Mouse (Mus musculus) c-Kit-positive CD71-positive TER-119-positive erythroid progenitor cells, embryonic 14.5 days (primary cell): ENCODE data around the gene Klhl3.
"Not testable (repeated sequence)": the region's sequence is repeated elsewhere in the genome, so short reads cannot be mapped to it uniquely, and the experiment has no call there.

Experiments
- DNase-seq: peaks from one replicate; pipeline ENCODE4 v3.0.0-alpha.2; 2013; ENCODE audit warnings: low spot score

Klhl3 gene

DNA sequence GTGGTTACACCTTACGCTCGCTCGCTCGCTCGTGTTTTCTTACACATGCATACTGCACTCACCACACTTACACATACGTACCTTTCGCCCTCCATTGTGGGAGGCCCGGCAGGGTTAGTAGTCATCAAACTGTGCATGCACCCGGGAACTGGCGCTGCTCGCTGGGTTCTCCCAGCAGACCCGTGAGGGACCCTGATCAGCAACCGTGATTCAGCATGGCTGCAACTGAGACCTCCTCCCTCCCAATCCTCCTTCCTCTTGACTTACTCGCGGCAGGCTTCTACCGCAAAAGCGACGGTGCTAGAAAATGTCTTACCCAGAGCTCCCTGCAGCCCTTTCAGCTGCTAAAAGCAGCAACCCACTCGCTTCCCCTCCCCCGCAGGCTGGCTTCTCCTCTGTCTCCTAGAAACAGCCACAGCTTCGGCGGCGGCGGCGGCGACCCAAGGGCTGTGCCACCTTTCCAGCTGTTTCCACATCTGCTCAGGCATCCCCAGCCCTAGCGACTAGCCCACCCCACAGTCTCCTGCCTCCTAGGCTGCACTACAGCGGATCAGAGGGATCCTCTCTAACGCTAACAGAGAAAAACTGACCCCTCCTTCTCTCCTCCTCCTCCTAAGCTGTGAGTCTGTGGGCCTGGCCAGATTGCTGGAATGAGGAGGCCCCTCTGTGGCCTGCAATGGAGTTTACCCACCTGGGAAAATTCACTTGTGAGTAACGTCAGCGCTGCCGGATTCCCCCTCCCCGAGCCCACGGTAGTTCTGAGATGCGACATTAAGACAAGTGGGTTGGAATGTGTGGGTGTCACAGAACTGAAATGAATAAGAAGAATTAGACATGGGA is at the start of gene Klhl3:
Gene Klhl3, minus strand, starts transcription at position 532 of the 840 bp plus-strand sequence.
- DNase-seq, result no peak

DNA sequence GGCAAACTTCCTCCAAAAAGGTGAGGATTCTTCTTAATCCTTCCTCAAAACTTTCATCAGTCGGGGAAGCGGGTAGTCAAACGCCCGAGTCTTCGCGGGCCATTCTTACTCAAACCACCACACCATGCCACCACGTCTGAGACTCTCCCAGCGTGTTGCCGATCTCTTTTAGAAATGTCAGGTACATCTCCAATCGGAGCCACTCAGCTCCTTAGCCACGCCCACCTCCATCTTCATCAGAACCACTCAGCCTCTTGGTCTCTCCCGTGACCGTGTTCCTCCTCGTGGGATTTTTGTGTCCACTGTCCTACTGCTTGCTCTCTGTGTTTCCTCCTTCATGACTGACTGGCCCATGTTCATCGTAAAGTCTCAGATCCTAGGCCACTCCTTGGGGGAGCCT is 47.4 kb upstream of the Klhl3 start:
- DNase-seq, result no peak

DNA sequence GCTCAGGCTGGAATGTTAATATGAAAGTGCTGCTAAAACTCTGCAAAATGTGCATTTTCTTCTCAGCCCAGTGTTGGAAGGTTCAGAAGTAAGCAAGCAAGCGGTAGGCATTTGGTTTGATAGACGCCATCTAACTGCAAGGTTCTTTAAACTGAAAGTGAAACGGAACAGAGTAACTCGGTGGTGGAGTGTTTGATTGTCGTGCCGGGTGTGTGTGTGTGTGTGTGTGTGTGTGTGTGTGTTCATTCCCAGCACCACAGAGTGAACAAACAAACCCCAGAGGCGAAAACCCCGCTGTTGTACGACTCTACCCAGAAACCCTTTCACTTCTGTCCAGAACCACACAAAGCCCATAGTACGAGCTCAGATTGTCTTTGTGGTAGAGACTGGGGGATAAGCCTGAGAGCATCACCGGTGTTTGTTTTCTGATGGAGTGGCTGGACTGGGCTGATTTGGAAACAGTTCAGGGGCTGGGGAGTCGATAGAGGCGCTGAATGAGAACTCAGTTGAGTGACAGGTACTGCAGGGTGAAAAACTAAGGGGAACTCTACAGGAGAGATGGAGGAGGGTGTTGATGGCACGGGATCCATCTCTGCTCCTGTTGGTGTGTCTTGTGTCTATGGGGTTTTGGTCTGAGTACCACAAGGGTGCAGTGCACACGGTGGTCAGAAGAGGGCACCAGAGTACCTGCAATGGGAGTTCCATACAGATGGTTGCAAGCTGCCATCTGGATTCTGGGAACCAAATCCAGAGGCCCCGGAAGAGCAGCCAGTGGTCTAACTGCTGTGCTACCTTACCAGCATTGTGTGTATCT is 44.9 kb upstream of the Klhl3 start:
- peak; percentile 96 for DNase-seq

DNA sequence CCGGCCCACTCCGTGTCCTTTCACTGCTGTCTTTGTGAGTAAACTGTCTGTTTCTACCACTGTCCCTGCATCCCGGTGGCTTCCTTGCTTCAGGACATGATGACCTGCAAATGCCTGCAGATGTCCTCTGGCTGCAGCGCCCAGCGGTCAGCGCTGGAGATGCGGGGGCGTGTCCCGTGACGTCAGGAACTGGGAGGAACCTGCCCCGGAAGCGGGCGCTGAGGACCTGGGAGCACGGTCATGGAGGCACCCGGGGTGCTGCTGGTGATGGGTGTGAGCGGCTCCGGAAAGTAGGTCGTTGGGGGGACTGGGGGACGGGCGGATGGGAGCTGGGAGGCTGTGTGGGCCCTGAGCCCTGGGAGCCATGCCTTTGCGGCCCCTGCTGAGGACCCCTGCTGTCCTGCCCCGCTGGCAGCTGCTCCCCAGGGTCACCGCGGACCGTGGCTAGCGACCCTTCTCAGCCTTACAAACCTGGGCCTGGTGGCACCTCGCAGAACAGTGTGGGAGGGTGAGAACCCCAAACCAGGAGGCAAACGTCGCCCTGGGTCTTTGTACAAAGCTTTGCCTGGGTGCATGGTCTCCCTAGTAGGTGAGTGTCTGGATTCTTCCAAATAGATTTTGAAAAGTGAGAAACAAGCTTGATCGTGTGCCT is 44.2 kb upstream of the Klhl3 start, which contains the start of gene Idnk:
Gene Idnk, plus strand, starts transcription at position 203 of the 652 bp plus-strand sequence.
- DNase-seq, result peak; percentile 77

DNA sequence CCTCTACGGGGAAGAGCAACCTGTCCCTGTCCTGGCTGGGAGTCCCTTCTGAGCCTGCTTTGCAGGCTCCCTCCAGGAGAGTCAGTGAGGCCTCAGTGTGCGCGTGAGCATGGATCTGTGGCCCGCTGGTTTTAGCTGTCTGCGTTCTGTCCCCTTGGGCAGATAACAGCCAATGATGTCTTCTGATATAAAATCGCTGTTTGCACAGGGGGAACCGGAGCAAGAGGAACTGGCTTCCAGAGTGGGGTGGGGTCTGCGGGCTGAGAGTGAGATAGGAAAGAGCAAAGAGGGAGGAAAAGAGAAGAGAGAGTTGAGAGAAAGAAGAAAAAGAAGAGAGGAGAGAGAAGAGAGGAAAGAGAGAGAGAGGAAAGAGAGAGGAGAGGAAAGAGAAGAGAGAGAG is 43.6 kb upstream of the Klhl3 start:
- peak; percentile 33 for DNase-seq

DNA sequence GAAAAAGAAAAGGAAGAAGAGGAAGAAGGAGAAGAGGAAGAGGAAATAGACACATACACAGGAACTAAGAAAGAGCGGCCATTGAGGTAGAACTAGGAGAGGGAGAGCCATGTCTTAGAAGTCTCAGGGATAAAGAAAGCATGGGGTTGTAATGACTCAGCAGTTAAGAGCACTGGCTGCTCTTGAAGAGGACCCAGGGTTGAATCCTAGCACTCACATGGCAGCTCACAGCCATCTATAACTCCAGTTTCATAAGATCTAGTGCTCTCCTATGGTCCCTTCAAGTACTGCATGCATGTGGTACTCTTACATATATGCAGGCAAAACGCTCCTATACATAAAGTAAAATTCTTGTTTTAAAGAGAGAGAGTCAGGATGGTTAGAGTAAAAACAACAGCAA is 42.6 kb upstream of the Klhl3 start:
- no peak for DNase-seq

DNA sequence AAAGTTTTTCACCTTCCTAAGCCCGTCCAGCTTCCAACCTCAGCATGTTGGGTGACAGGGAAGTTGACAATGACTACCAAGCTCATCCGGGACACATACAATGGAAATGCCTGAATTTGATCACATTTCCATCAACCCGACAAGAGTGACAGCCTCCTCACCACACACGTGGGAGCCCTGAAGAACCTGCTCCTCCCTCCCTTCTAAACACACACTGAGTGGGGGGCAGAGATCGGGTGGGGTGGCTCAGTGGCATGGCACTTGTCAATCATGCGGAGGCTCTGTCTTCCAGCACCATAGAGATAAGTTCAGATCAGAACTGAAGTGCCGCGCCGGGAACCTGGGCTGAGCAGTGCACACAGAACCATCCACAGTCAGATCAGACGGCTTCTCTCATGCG is 37.0 kb upstream of the Klhl3 start:
- no peak for DNase-seq

DNA sequence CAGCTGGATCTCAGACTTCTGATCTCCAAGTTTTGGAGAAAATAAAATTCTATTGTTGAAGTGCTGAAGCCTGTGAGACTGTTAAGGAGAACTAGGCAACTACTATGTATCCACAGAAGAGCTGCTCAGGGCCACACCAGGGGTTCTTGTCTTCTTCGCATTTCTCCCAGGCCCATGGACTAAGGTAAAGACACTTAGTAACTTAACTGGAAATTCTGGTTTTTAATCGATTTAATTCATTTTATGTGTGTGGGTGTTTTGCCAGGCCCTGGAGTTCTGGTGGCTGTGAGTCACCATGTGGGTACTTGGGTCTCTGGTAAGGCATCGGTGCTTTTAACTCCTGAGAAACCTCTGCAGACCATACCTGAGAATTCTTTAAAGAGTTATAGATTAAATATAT is 36.2 kb upstream of the Klhl3 start:
- DNase-seq, result no peak

DNA sequence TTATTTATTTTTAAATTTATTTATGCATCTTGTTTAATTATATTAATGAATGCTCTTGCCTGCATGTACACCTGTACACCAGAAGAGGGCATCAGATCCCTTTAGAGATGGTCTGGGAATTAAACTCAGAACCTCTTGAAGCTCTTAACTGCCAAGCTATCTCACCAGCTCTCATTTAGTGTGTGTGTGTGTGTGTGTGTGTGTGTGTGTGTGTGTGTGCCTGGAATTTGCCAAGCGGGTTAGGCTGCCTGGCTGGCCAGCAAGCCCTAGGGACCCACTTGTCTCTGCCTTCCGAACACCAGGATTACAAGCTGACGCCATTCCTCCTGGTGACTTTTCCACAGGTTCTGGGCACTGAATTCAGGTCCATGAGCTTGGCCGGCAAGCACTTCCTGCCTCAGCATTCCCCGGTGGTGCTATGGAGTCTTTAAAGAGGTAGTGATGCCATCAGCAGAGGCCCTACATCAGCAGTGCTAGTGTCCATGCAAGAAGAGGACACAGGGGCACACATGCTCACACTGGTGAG is 35.7 kb upstream of the Klhl3 start:
- DNase-seq, result no peak

DNA sequence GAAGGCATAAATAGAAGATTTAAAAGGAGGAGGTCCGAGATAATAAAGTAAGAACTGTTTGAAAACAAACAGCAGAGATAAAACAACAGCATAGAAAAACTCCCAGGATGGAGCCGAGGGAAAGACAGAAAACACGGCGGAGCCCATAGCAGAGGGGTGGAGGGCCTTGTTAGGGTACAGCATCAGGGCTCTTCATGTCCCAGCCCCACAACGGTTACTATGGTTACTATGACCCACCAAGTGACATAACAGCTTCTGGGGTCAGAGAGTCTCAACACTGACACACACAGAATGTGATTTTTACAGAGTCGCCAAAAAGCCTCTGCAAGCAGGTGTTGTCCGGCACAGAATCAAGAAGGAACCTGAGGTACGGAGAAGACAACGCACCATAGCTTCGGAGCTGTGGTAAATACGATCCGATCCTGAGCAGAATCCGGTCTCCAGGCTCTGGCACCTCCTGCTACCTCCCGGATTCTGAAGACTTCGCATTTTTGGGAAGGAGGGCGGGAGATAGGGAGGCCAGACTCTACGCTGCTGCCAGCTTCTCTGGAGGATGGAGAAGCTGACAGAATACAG is 35.0 kb upstream of the Klhl3 start:
- peak; percentile 82 for DNase-seq

DNA sequence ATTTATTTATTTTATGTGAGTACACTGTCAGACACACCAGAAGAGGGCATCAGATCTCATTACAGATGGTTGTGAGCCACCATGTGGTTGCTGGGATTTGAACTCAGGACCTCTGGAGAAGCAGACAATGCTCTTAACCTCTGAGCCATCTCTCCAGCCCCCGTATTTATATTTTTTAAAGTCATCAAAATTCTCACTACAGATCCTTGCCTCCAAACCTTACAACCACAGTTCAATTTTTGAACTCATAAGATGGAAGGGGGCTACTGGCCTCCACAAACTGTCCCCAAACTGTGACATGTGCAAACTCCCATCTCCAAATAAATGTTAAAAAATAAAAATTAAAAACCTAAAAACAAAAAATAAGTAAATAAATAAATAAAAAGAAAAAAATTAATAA is 34.4 kb upstream of the Klhl3 start:
- no peak for DNase-seq

DNA sequence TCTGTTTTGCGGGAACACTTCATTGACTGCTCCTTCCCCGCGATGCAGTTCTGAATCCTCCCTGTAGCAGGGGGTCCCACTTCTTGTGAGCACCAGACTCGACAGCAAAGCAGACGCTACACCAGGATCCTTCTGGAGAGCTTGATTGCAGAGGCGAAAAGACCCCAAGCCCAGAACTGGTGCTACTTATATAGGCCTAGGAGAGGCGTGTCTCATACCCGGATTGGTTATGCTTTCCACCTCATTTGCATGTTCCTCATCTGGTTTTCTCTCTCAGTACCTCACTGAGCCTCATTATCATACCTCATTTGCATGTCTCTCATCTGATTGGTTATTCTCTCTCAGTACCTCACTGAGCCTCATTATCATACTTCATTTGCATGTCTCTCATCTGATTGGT is 33.2 kb upstream of the Klhl3 start:
- DNase-seq, result not testable (repeated sequence)

DNA sequence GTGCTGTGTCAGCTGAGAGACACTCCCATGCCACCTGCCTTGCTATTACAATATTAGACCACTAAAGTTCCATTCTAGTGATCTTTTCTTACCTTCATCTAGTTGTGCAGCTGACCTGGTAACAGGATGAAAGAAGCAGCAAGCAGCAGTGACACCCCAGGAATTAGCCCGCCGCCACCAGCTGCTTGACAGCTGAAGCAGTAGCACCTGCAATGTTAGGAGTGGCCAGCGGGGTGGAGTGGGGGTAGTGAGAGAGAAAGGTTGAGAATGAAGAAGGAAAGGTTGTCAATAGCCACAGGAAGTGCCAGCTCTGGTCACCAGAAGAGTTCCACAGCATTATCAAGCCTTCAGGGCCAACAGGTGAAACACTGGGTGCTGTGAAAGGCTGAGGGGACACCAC is 18.3 kb upstream of the Klhl3 start:
- DNase-seq, result no peak

DNA sequence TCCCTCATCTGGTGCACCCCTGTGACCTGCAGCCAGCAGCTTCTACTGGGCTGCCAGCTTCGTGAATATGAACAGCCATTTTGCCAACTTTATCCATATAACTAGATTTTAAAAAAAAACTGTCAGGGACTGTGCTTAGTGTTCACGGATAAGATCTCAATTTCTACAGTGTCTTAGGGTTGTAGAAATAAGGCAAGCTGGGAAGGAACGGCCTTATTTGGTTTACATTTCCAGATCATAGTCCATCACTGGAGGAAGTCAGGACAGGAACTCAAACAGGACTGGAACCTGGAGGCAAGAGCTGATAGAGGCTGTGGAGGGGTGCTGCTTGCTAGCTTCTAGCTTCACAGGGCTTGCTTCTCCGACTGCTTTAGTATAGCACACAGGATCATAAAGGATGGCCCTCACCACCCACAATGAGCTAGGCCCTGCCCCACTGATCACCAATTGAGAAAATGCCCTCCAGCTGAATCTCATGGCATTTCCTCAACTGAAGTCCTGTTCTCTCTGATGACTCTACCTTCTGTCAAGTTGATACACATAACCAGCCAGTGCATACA is 16.4 kb upstream of the Klhl3 start:
- DNase-seq, result peak; percentile 37

DNA sequence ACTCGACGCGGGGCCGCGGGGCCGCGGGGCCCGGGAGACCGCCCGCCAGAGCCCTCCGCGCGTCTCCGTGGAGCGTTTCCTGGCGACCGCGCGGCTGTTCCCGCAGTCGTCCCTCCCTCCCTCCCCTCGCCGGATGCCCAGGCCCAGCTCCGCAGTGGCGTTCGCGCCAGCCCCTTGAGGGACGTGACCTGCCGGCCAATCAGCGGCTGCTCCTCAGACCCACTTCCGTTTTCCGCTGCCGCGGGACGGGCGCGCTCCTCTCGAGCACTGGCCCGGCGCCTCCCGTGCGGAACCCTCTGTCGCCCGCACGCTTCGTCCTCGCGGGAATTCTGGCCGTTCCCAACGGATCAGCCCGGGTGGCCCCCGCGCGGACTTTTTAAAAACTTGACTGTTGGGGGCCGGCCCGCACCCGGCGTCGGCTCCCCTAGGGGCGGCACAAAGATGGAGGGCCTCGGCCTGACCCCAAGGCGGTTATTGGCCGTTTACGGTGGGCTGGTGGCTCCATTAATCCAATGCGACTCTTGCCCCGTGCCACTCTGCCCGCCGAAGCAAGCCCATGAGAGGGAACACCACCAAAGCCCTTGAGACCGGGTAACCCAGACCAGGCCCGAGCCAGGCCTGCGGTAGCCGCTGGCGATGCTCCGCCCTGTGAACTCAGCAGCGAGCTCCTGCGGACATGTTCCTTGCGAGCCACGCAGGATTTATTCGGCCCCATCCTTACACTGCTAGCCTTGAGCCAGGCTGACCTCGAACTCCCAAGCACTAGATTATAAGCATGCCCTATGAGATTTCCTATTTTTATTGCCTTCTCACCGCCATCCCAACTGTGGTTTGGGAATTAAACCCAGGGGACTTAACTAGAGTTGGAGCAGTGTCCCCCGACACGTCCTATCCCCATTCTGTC is 15.6 kb upstream of the Klhl3 start:
- DNase-seq, result peak; percentile 90

DNA sequence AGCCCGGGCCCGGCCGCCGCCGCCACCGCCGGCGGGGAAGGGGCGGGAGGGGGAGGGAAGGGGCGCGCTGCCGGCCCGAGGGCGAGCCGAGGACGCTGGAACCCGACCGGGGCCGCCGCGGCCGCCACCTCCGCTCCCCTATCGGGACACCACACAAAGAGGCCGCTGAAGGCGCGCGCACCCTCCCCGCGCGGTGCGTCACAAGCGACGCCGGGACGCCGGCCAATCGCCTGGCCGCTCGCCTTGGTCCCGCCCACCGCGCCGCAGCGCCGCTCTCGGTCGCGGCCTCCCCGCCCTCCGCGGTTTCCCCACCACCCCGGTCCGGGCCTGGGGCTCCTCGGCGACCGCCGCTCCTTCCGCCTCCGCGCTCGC is 15.0 kb upstream of the Klhl3 start, which contains the start of gene Hnrnpa0:
Gene Hnrnpa0, minus strand, starts transcription at position 161 of the 372 bp plus-strand sequence.
- peak; percentile 91 for DNase-seq

DNA sequence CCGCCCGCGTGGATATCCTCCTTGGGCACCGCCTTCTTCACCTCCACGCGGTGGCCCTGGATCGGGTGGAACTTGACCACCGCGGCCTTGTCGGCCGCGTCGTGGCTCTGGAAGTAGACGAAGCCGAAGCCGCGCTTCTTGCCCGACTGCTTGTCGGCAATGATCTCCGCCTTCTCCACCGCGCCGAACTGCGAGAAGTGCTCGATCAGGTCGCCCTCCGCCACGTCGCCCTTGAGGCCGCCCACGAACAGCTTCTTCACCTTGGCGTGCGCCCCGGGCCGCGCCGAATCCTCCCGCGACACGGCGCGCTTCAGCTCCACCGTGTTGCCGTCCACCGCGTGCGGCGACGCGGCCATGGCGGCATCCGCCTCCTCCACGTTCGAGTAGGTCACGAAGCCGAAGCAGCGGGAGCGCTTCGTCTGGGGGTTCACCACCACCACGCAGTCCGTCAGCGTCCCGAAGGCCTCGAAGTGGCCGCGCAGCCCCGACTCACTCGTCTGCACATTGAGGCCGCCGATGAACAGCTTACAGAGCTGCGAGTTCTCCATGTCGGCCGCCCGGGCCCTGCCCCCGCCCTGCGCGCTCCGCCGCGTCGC is 14.5 kb upstream of the Klhl3 start:
- peak; percentile 44 for DNase-seq

DNA sequence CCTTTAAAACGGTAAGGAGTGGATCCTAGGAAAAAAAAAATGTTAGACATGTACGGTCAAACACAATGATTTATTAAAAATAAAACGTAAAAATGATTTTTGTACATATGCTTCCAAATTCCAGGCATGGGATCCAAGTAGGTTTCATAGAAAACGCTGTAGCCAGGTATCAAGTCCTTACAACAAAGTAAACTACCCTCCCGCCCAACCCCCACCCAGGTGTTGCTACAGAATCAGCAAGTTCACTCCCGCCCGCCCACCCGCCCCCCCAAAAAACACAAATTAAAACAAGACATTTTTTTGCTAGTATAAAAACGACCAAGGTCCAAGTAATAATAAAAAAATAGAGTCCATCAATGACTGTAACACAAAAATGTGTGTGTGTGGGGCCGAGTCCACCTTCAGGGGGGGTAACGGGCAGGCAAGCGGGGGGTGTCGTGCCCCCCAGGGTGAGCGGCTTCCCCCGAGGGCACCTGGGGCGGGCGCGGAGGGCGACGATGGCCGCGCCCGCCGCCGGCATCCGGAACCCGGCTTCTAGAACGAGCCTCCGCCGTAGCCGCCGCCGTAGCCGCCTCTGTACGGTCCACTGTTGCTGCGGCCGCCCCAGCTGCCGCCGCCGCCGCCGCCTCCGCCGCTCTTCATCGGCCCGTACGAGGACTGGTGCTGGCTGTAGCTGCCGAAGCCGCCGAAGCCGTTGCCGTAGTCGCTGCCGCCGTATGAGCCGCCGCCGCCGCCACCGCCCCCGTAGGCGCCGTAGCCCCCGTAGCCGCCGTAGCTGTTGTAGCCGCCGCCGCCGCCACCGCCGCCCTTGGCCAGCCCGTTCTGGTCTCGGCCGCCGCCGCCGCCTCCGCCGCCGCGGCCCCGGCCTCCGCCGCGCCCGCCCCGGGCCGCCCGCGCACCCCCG is 13.7 kb upstream of the Klhl3 start:
- no peak for DNase-seq

DNA sequence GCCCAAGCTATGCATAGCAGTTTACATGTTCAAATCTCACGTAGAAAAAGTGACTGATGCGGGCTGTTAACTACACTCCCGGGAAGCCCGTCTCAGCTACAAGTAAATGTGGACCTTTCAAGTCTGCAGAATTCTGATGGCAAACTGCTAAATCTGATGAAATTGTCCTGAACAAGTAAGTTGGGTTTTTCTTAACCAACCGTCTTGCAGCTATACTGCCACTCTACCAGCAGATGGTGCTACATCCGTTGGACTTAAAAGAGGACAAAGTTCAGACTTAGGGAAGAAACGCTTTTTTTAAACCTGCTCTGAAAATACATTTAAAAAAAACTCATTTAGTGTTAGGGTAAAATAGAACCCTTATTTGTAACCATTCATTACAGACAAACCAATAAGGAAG is 12.7 kb upstream of the Klhl3 start:
- peak; percentile 79 for DNase-seq
